Mouse (Mus musculus) MEL (cell line): ENCODE data around the gene Sipa1l3. TPM values are rescaled to one million over a fixed set of nuclear protein-coding genes. Genes with fewer than 3 reads are reported as not detected.

Experiments
- DNase-seq: peaks from one replicate; pipeline ENCODE4 v3.0.0; 2011; ENCODE audit warnings: low read depth, low spot score
- H3K27ac ChIP-seq: 2 replicates; pipeline ENCODE4 v1.5.1; 2012; ENCODE audit warnings: low read depth, mild to moderate bottlenecking, control low read depth, low read length, moderate library complexity; ENCODE audit not compliant: control insufficient read depth
- H3K27me3 ChIP-seq, 2 experiments: fragments of 150-350 bp in 1 of 2; sonication (generic) in 1 of 2; 2 replicates each; pipeline ENCODE4 v1.6.1; 2012; ENCODE audit warnings: low read length in 2 of 2, mild to moderate bottlenecking in 2 of 2, improper control_type of control experiment in 1 of 2, moderate library complexity in 1 of 2; ENCODE audit not compliant: insufficient read depth in 2 of 2, control insufficient read depth in 1 of 2
- H3K36me3 ChIP-seq, 2 experiments: 2 replicates each; pipeline ENCODE4 v1.6.1; 2012 to 2014; ENCODE audit warnings: low read length in 2 of 2, improper control_type of control experiment in 1 of 2, inconsistent platforms in 1 of 2, mild to moderate bottlenecking in 1 of 2; ENCODE audit not compliant: insufficient read depth in 2 of 2, control insufficient read depth in 1 of 2
- H3K4me1 ChIP-seq, 2 experiments: fragments of 150-350 bp in 1 of 2; sonication (generic) in 1 of 2; 2 replicates each; pipeline ENCODE4 v1.6.1; 2012; ENCODE audit warnings: low read length in 2 of 2, improper control_type of control experiment in 1 of 2, mild to moderate bottlenecking in 1 of 2; ENCODE audit not compliant: insufficient read depth in 2 of 2, control insufficient read depth in 1 of 2
- H3K4me3 ChIP-seq, 2 experiments: fragments of 150-350 bp in 1 of 2; sonication (generic) in 1 of 2; 2 replicates each; pipeline ENCODE4 v1.5.1; 2012; ENCODE audit warnings: low read depth in 2 of 2, low read length in 2 of 2, mild to moderate bottlenecking in 2 of 2, moderate library complexity in 2 of 2, control low read depth in 1 of 2, improper control_type of control experiment in 1 of 2; ENCODE audit not compliant: control insufficient read depth in 1 of 2, insufficient read depth in 1 of 2
- H3K79me2 ChIP-seq: 2 replicates; pipeline ENCODE4 v1.6.1; 2012; ENCODE audit warnings: mild to moderate bottlenecking, low read length, moderate library complexity; ENCODE audit not compliant: control insufficient read depth, poor library complexity, insufficient read depth
- H3K9ac ChIP-seq: 2 replicates; pipeline ENCODE4 v1.6.1; 2012; ENCODE audit warnings: low read depth, mild to moderate bottlenecking, control low read depth, low read length, moderate library complexity; ENCODE audit not compliant: control insufficient read depth, poor library complexity, severe bottlenecking
- H3K9me3 ChIP-seq: fragments of 150-350 bp; sonication (generic); replicated peaks from 2 replicates; pipeline ENCODE4 v1.6.1; 2012; ENCODE audit warnings: mild to moderate bottlenecking, low read length, improper control_type of control experiment, moderate library complexity; ENCODE audit not compliant: insufficient read depth
- BHLHE40 ChIP-seq: IDR thresholded peaks from 2 replicates; pipeline ENCODE4 v1.6.1; 2012; ENCODE audit warnings: low read depth, mild to moderate bottlenecking, inconsistent platforms, low read length, improper control_type of control experiment, borderline replicate concordance
- CHD1 ChIP-seq: IDR thresholded peaks from 2 replicates; pipeline ENCODE4 v1.6.1; 2012; ENCODE audit warnings: low read depth, mild to moderate bottlenecking, inconsistent platforms, low read length, improper control_type of control experiment
- CHD2 ChIP-seq: IDR thresholded peaks from 2 replicates; pipeline ENCODE4 v1.6.1; 2011; ENCODE audit warnings: low read length, improper control_type of control experiment
- E2F4 ChIP-seq: IDR thresholded peaks from 2 replicates; pipeline ENCODE4 v1.6.1; 2011; ENCODE audit warnings: low read depth, low read length, improper control_type of control experiment, borderline replicate concordance
- ELF1 ChIP-seq: IDR thresholded peaks from 2 replicates; pipeline ENCODE4 v1.6.1; 2014; ENCODE audit warnings: low read depth, mild to moderate bottlenecking, inconsistent platforms, low read length, improper control_type of control experiment, moderate library complexity
- EP300 ChIP-seq, 2 experiments: IDR thresholded peaks; 2 replicates each; pipeline ENCODE4 v1.6.1; 2011; ENCODE audit warnings: improper control_type of control experiment in 2 of 2, low read length in 2 of 2, low read depth in 1 of 2, mild to moderate bottlenecking in 1 of 2
- ETS1 ChIP-seq: IDR thresholded peaks from 2 replicates; pipeline ENCODE4 v1.6.1; 2012; ENCODE audit warnings: low read depth, mild to moderate bottlenecking, inconsistent platforms, low read length, improper control_type of control experiment, moderate library complexity
- GATA1 ChIP-seq: IDR thresholded peaks from 2 replicates; pipeline ENCODE4 v1.6.1; 2011; ENCODE audit warnings: low read depth, low read length, improper control_type of control experiment
- HCFC1 ChIP-seq: IDR thresholded peaks from 2 replicates; pipeline ENCODE4 v1.6.1; 2012; ENCODE audit warnings: low read depth, mild to moderate bottlenecking, inconsistent platforms, low read length, improper control_type of control experiment, moderate library complexity
- JUND ChIP-seq: IDR thresholded peaks from 2 replicates; pipeline ENCODE4 v1.6.1; 2011; ENCODE audit warnings: low read depth, mild to moderate bottlenecking, improper control_type of control experiment, low read length
- KAT2A ChIP-seq: conservative IDR thresholded peaks from 2 replicates; pipeline ENCODE4 v1.6.1; 2012; ENCODE audit warnings: low read depth, low read length, improper control_type of control experiment, inconsistent platforms
- MAFK ChIP-seq: IDR thresholded peaks from 2 replicates; pipeline ENCODE4 v1.6.1; 2011; ENCODE audit warnings: low read depth, mild to moderate bottlenecking, low read length, improper control_type of control experiment, borderline replicate concordance
- MAX ChIP-seq: IDR thresholded peaks from 2 replicates; pipeline ENCODE4 v1.6.1; 2011; ENCODE audit warnings: low read length, improper control_type of control experiment
- MAZ ChIP-seq: IDR thresholded peaks from 2 replicates; pipeline ENCODE4 v1.6.1; 2012; ENCODE audit warnings: low read depth, mild to moderate bottlenecking, inconsistent platforms, low read length, improper control_type of control experiment
- MEF2A ChIP-seq: IDR thresholded peaks from 2 replicates; pipeline ENCODE4 v1.6.1; 2014; ENCODE audit warnings: low read depth, mild to moderate bottlenecking, inconsistent platforms, low read length, improper control_type of control experiment; ENCODE audit not compliant: poor library complexity, insufficient replicate concordance, severe bottlenecking; ENCODE audit errors: extremely low read depth
- MXI1 ChIP-seq: IDR thresholded peaks from 2 replicates; pipeline ENCODE4 v1.6.1; 2011; ENCODE audit warnings: mild to moderate bottlenecking, low read depth, low read length, improper control_type of control experiment
- MYC ChIP-seq: IDR thresholded peaks from 2 replicates; pipeline ENCODE4 v1.6.1; 2011; ENCODE audit warnings: low read depth, mild to moderate bottlenecking, low read length, improper control_type of control experiment, moderate library complexity
- NELFE ChIP-seq: IDR thresholded peaks from 2 replicates; pipeline ENCODE4 v1.6.1; 2011; ENCODE audit warnings: low read depth, low read length, improper control_type of control experiment
- NRF1 ChIP-seq: IDR thresholded peaks from 2 replicates; pipeline ENCODE4 v1.6.1; 2014; ENCODE audit warnings: low read depth, mild to moderate bottlenecking, inconsistent platforms, low read length, improper control_type of control experiment, moderate library complexity; ENCODE audit not compliant: poor library complexity, insufficient read depth, severe bottlenecking
- POLR2A ChIP-seq, 2 experiments: IDR thresholded peaks; 2 replicates each; pipeline ENCODE4 v1.6.1; 2011 to 2012; ENCODE audit warnings: low read length in 2 of 2, mild to moderate bottlenecking in 2 of 2, control low read depth in 1 of 2, improper control_type of control experiment in 1 of 2, low read depth in 1 of 2, moderate library complexity in 1 of 2; ENCODE audit not compliant: control insufficient read depth in 1 of 2, insufficient read depth in 1 of 2, poor library complexity in 1 of 2
- POLR2AphosphoS2 ChIP-seq: IDR thresholded peaks from 2 replicates; pipeline ENCODE4 v1.6.1; 2011; ENCODE audit warnings: low read length, improper control_type of control experiment
- POLR2AphosphoS5 ChIP-seq: IDR thresholded peaks from 2 replicates; pipeline ENCODE4 v1.6.1; 2012; ENCODE audit warnings: low read depth, borderline replicate concordance, mild to moderate bottlenecking, inconsistent platforms, low read length, moderate library complexity, mixed read lengths
- RAD21 ChIP-seq: IDR thresholded peaks from 2 replicates; pipeline ENCODE4 v1.6.1; 2011; ENCODE audit warnings: mild to moderate bottlenecking, low read depth, low read length, improper control_type of control experiment
- RCOR1 ChIP-seq: IDR thresholded peaks from 2 replicates; pipeline ENCODE4 v1.6.1; 2012; ENCODE audit warnings: low read depth, mild to moderate bottlenecking, inconsistent platforms, low read length, improper control_type of control experiment
- SIN3A ChIP-seq: IDR thresholded peaks from 2 replicates; pipeline ENCODE4 v1.6.1; 2012; ENCODE audit warnings: low read length, improper control_type of control experiment, inconsistent platforms
- SMC3 ChIP-seq: IDR thresholded peaks from 2 replicates; pipeline ENCODE4 v1.6.1; 2011; ENCODE audit warnings: low read depth, low read length, improper control_type of control experiment
- TAL1 ChIP-seq: IDR thresholded peaks from 2 replicates; pipeline ENCODE4 v1.6.1; 2012; ENCODE audit warnings: mild to moderate bottlenecking, inconsistent platforms, low read length, moderate library complexity, mixed read lengths
- TBP ChIP-seq: IDR thresholded peaks from 2 replicates; pipeline ENCODE4 v1.8.0; 2011; ENCODE audit warnings: low read depth, low read length, improper control_type of control experiment
- TCF12 ChIP-seq: IDR thresholded peaks from 2 replicates; pipeline ENCODE4 v1.6.1; 2014; ENCODE audit warnings: low read depth, mild to moderate bottlenecking, inconsistent platforms, low read length, improper control_type of control experiment, moderate library complexity
- UBTF ChIP-seq: IDR thresholded peaks from 2 replicates; pipeline ENCODE4 v1.6.1; 2012; ENCODE audit warnings: low read depth, mild to moderate bottlenecking, inconsistent platforms, low read length, improper control_type of control experiment, moderate library complexity, borderline replicate concordance; ENCODE audit not compliant: insufficient read depth
- USF1 ChIP-seq: IDR thresholded peaks from 2 replicates; pipeline ENCODE4 v1.6.1; 2014; ENCODE audit warnings: low read depth, mild to moderate bottlenecking, inconsistent platforms, low read length, improper control_type of control experiment, moderate library complexity
- USF2 ChIP-seq, 2 experiments: IDR thresholded peaks; 2 replicates each; pipeline ENCODE4 v1.6.1; 2011 to 2012; ENCODE audit warnings: improper control_type of control experiment in 2 of 2, low read length in 2 of 2, borderline replicate concordance in 1 of 2, inconsistent platforms in 1 of 2, low read depth in 1 of 2, mild to moderate bottlenecking in 1 of 2; ENCODE audit not compliant: insufficient read depth in 1 of 2
- ZC3H11A ChIP-seq: IDR thresholded peaks from 2 replicates; pipeline ENCODE4 v1.6.1; 2012; ENCODE audit warnings: low read depth, mild to moderate bottlenecking, inconsistent platforms, low read length, improper control_type of control experiment
- ZKSCAN1 ChIP-seq: IDR thresholded peaks from 2 replicates; pipeline ENCODE4 v1.6.1; 2012; ENCODE audit warnings: low read depth, mild to moderate bottlenecking, inconsistent platforms, low read length, improper control_type of control experiment, moderate library complexity
- ZMIZ1 ChIP-seq: IDR thresholded peaks from 2 replicates; pipeline ENCODE4 v1.6.1; 2012; ENCODE audit warnings: low read depth, mild to moderate bottlenecking, inconsistent platforms, low read length, improper control_type of control experiment, moderate library complexity
- ZNF384 ChIP-seq: IDR thresholded peaks from 2 replicates; pipeline ENCODE4 v1.6.1; 2012; ENCODE audit warnings: low read depth, mild to moderate bottlenecking, inconsistent platforms, low read length, improper control_type of control experiment
- polyA plus RNA-seq, 2 experiments: library from polyadenylated mRNA; stranded (reverse) in 1 of 2; unstranded in 1 of 2; fragments of >175 nt in 1 of 2; fragments of >200 nt in 1 of 2; gene quantifications; 2 replicates each; pipeline versions ENCODE4 v1.2.1 to v1.2.4; 2012; ENCODE audit warnings: low replicate concordance in 2 of 2, low read depth in 1 of 2; ENCODE audit not compliant: insufficient read length in 2 of 2, insufficient read depth in 1 of 2, missing spikeins in 1 of 2
- total RNA-seq: library from RNA; depleted of rRNA; stranded (reverse); fragments of 300-350 nt; gene quantifications from 2 replicates; pipeline ENCODE4 v1.2.3, GENCODE M21; 2012

Gene Sipa1l3
- total and polyA plus RNA-seq, 3 experiments: 14.9 to 49.4 TPM; not detected in 1

- peaks cover 0 to 32% of the 10 kb centered on the region in 2 experiments; a peak in 2 of 4 replicates for H3K36me3 ChIP-seq
- peaks cover 21 to 39% of the 10 kb centered on the region in 2 experiments for H3K4me1 ChIP-seq
- no peaks in the 10 kb centered on the region; the same call in 1 of the 2 replicates for H3K79me2 ChIP-seq
Observed at GRCm38 (mm10) chr7:29313572-29314261, 204.7 kb downstream of the Sipa1l3 start.

GRCm38 (mm10) chr7:29313051-29313450 is 205.4 kb downstream of the Sipa1l3 start:
- H3K27me3 ChIP-seq: no peaks in the 10 kb centered on the region
- H3K79me2 ChIP-seq: no peaks in the 10 kb centered on the region; the same call in none of the 2 replicates
- DNase-seq: peak; percentile 35
- no peaks in the 10 kb centered on the region for H3K9me3 ChIP-seq
- peaks cover 0 to 31% of the 10 kb centered on the region in 2 experiments; a peak in 2 of 4 replicates for H3K36me3 ChIP-seq
- H3K4me1 ChIP-seq: peaks cover 21 to 32% of the 10 kb centered on the region in 2 experiments
- H3K9ac ChIP-seq: no peak overlapping the region
- H3K4me3 ChIP-seq: no peak overlapping the region
- TF ChIP-seq CHD2: no peak
- no peak for TF ChIP-seq ZNF384
- no peak for TF ChIP-seq HCFC1
- no peak for TF ChIP-seq SMC3
- no peak for TF ChIP-seq KAT2A
- TF ChIP-seq BHLHE40: no peak
- no peak for TF ChIP-seq MAFK
- TF ChIP-seq POLR2AphosphoS2: no peak
- no peak for TF ChIP-seq MXI1
- peak; percentile 27; the same call in 1 of the 2 replicates for TF ChIP-seq TCF12
- peak in 1 of 2 experiments; percentile 34; a peak in 1 of 4 replicates for TF ChIP-seq EP300 (IDR thresholded peaks at IDR 0.05; ENCODE audit: low read depth in 1 of 2, low read length in 2 of 2)
- no peak overlapping the region for H3K27ac ChIP-seq

More at GRCm38 (mm10) chr7:29313572-29314261, 204.7 kb downstream of the Sipa1l3 start:
- Histone ChIP-seq H3K9ac (no peak overlapping the region), H3K27ac (no peak overlapping the region), H3K4me3 (no peak overlapping the region), H3K27me3 (no peaks in the 10 kb centered on the region), H3K9me3 (no peaks in the 10 kb centered on the region)
- peak; percentile 40 for DNase-seq
- TF ChIP-seq MEF2A (no peak), ZC3H11A (no peak), ETS1 (peak; percentile 60), CHD2 (no peak), ZMIZ1 (no peak), TAL1 (peak; percentile 38), E2F4 (no peak), CHD1 (no peak), GATA1 (peak; percentile 32; the same call in 1 of the 2 replicates), BHLHE40 (0 out of 2 replicates have a peak, but pooled peaks have one; percentile 14), RCOR1 (peak; percentile 52; the same call in 1 of the 2 replicates), SIN3A (peak; percentile 25; the same call in 1 of the 2 replicates), UBTF (no peak), POLR2A (IDR thresholded peaks at IDR 0.05; ENCODE audit: control insufficient read depth in 1 of 2, insufficient read depth in 1 of 2, low read depth in 1 of 2, low read length in 2 of 2, poor library complexity in 1 of 2) (no peak), ZKSCAN1 (no peak), HCFC1 (no peak), TBP (no peak), TCF12 (peak; percentile 68; the same call in 1 of the 2 replicates), USF2 (IDR thresholded peaks at IDR 0.05; ENCODE audit: borderline replicate concordance in 1 of 2, insufficient read depth in 1 of 2, low read depth in 1 of 2, low read length in 2 of 2) (no peak), MYC (no peak), MAZ (no peak), MXI1 (no peak), MAX (no peak), NELFE (no peak), EP300 (IDR thresholded peaks at IDR 0.05; ENCODE audit: low read depth in 1 of 2, low read length in 2 of 2) (peak; percentile 65 to 68; a peak in 3 of 4 replicates), JUND (no peak), USF1 (no peak), NRF1 (no peak), POLR2AphosphoS5 (no peak), RAD21 (no peak), ELF1 (no peak)
